Mouse (Mus musculus) forebrain, embryonic 16.5 days (tissue): ENCODE results near the gene Prkce. TPM values are rescaled to one million over a fixed set of nuclear protein-coding genes. Genes with fewer than 3 reads are reported as not detected.

Experiments used
- ATAC-seq: fragments of 200-750 bp; cut with Nextera tagmentation; 2 replicates; pipeline ENCODE4 v1.8.0; 2017; ENCODE audit warnings: mild to moderate bottlenecking, moderate library complexity
- H3K27ac ChIP-seq: fragments of 300-500 bp; sonication (generic); 2 replicates; pipeline ENCODE4 v1.5.1; 2014; ENCODE audit warnings: low read length, control low read depth
- H3K27me3 ChIP-seq: fragments of 300-500 bp; sonication (generic); replicated peaks from 2 replicates; pipeline ENCODE4 v1.6.1; 2014; ENCODE audit warnings: low read length; ENCODE audit not compliant: control insufficient read depth, insufficient read depth
- H3K36me3 ChIP-seq: fragments of 300-500 bp; sonication (generic); 2 replicates; pipeline ENCODE4 v1.6.1; 2014; ENCODE audit not compliant: control insufficient read depth, insufficient read depth
- H3K4me1 ChIP-seq: fragments of 300-500 bp; sonication (generic); replicated peaks from 2 replicates; pipeline ENCODE4 v1.6.1; 2014; ENCODE audit warnings: low read length; ENCODE audit not compliant: control insufficient read depth, insufficient read depth
- H3K4me2 ChIP-seq: fragments of 300-500 bp; sonication (generic); 2 replicates; pipeline ENCODE4 v1.6.1; 2014; ENCODE audit warnings: mild to moderate bottlenecking, low read length, control low read depth
- H3K4me3 ChIP-seq: fragments of 300-500 bp; sonication (generic); replicated peaks from 2 replicates; pipeline ENCODE4 v1.5.1; 2014; ENCODE audit warnings: mild to moderate bottlenecking, low read length, control low read depth
- H3K9ac ChIP-seq: fragments of 300-500 bp; sonication (generic); replicated peaks from 2 replicates; pipeline ENCODE4 v1.6.1; 2014; ENCODE audit warnings: low read depth, low read length, control low read depth
- H3K9me3 ChIP-seq: fragments of 300-500 bp; sonication (generic); 2 replicates; pipeline ENCODE4 v1.6.1; 2016; ENCODE audit warnings: low read length; ENCODE audit not compliant: control insufficient read depth
- WGBS: fragments of 180-500 bp; shearing (Covaris S2); extraction: QIAGEN DNeasy Blood & Tissue Kit; methylation state at CpG from one replicate; pipeline ENCODE4 v1.1.7; 2014; 5-methylcytosine and 5-hydroxymethylcytosine counted together
- polyA plus RNA-seq: library from polyadenylated mRNA; unstranded; fragments of >200 nt; fragmentation: Nextera tagmentation; extraction: Ambion mirVana; gene quantifications from 2 replicates; pipeline ENCODE4 v1.2.1, GENCODE M21; 2015

Prkce gene
- polyA plus RNA-seq, 1 experiment from 2014 or later = 42.9 TPM

DNA sequence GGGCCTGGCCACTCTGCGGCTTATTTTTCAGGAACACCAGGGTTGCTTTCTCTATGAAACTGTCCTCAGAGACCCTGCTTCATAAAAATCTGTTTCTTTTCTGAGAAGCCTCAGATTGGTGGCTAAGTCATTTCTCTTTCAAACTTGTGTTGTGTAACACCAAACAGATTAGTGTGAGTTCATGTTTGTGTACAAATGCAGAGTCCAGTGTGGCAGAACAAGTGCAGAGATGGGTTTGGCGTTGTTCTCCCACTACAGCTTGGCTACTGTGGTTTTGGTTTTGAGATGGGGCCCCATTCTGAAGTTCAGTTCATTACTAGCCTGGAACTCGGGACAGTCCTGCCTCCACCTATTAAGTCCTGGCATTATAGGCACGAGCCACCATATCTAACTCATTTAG is 329.7 kb downstream of the Prkce start:
- Histone ChIP-seq H3K9ac (no peak overlapping the region), H3K9me3 (no peaks in the 10 kb centered on the region), H3K36me3 (peaks cover 2% of the 10 kb centered on the region; the same call in 1 of the 2 replicates), H3K27me3 (no peaks in the 10 kb centered on the region), H3K27ac (no peak overlapping the region), H3K4me2 (no peak overlapping the region), H3K4me3 (no peak overlapping the region), H3K4me1 (no peaks in the 10 kb centered on the region)
- 90% methylated on average over 4 of the region's 4 CpGs for WGBS
- ATAC-seq = no peak

DNA sequence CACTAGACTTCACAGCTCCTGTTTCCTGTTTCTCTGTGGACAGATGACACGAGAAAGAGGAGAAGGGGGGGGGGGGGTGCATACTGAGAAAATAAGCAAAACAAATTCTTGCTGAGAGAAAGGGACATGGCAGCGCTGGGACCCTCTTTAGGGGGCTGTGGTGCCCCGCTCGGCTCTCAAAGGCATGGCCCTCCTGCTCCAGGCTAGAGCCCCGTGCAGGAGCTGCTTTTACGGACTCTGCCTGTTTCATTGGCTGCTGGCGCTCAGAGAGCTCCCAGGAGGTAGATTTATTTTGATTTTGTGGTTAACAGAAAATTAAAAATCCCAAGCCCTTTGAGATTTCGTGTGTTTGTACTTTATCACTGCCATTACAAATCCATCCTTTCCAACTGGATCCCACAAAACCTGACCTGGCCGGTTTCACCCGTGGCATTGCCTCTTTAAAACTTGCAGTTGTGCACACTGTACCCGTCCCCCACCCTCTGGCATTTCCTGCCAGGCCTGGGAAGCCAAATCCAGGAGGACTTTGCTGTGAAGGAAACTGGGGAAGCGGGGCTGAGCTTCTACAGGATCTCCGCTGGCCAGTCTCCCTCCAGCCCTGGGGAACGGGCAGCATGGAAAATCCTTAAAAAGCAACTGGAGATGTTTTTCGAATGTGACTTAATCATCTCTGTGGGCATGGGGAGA is 331.9 kb downstream of the Prkce start:
- WGBS = 78% methylated on average over 15 of the region's 15 CpGs
- no peak overlapping the region for H3K4me3 ChIP-seq
- H3K36me3 ChIP-seq = no peaks in the 10 kb centered on the region
- no peak overlapping the region for H3K4me2 ChIP-seq
- ATAC-seq = no peak
- H3K27me3 ChIP-seq = no peaks in the 10 kb centered on the region
- no peaks in the 10 kb centered on the region for H3K9me3 ChIP-seq
- no peak overlapping the region for H3K27ac ChIP-seq
- H3K4me1 ChIP-seq = no peaks in the 10 kb centered on the region
- H3K9ac ChIP-seq = no peak overlapping the region

DNA sequence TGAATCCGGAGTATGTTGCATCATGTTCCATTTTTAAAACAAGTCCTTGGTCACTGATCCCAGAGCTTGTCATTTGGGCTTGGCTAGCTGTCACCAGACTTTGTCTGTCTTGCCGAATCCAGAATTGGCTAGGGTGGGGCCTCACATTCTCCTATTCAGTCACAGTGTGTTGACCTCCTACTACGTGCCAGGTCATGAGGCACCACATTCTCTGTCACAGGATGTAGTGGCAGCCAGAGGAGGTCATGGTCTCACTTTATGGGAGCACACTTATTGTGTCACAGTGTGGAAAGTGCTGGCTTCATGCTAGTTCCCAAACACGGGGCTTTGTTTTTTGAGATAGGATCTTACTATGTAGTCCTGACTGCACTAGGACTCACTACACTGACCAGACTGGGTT is 333.8 kb downstream of the Prkce start:
- no peaks in the 10 kb centered on the region for H3K9me3 ChIP-seq
- no peak overlapping the region for H3K9ac ChIP-seq
- no peaks in the 10 kb centered on the region for H3K36me3 ChIP-seq
- ATAC-seq = no peak
- no peaks in the 10 kb centered on the region for H3K27me3 ChIP-seq
- no peaks in the 10 kb centered on the region for H3K4me1 ChIP-seq
- 93% methylated on average over 4 of the region's 4 CpGs for WGBS
- no peak overlapping the region for H3K27ac ChIP-seq
- no peak overlapping the region for H3K4me3 ChIP-seq
- no peak overlapping the region for H3K4me2 ChIP-seq

DNA sequence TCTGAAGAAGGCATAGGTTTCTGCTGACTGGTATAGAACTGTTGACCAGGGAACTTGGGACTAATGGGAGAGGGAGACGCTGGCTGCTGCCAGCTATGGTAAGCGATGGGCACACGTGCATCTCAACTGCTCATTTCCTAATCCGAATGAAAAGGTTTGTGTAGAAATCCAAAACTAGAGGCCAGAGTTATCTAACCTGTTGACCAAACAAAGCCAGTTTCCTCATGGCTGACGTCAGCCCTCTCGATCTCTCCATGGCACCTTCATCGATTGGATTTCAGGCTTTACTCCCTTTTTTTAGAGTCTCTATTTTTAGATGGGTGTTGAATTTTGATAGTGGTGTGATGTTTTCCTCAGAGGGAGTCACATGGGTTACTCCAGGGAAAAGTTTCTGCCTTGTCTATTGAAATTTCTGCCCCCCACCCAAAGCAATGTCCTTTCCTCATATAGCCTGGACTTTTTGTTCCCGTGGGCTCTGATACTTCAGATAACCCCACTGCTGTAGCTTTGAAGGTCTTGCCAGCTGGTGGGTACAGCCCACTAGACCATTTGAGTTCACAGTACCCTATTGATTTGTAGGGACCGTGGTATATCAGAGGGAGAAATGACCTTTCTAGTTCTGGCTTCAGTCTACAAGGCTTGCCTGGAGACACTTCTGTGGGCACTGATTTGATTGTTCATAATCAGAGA is 335.8 kb downstream of the Prkce start:
- ATAC-seq = no peak
- no peak overlapping the region for H3K9ac ChIP-seq
- H3K27me3 ChIP-seq = no peaks in the 10 kb centered on the region
- H3K36me3 ChIP-seq = no peaks in the 10 kb centered on the region
- H3K4me2 ChIP-seq = no peak overlapping the region
- WGBS = 96% methylated on average over 9 of the region's 9 CpGs
- H3K27ac ChIP-seq = no peak overlapping the region
- no peaks in the 10 kb centered on the region for H3K9me3 ChIP-seq
- no peak overlapping the region for H3K4me3 ChIP-seq
- no peaks in the 10 kb centered on the region for H3K4me1 ChIP-seq

DNA sequence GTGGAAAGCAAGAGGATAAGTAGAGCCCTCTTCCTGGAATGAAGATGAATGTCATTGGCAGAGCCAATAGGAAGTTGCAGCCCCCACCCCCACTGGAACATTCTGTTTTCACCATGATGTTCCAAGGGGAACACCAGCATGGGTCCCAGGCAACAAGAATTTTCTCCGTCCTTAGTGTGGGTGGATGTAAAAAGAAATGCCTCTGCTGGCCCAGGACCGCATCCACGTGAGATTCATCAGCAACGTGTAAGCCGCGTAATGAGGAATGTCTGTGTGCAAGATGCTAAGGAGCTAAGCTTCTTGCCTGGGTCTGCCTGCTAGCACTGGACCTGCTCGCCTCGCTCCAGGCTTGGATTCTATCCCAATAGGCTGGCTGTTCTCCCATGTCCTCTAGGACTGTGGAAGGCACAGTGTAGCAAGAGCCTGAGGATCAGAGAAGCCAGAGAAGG is 337.6 kb downstream of the Prkce start, which contains the start of gene Gm10309:
Gene Gm10309 (minus strand): TSS at position 50 of the 449 bp plus-strand sequence.
- whole genome bisulfite sequencing = 93% methylated on average over 8 of the region's 8 CpGs
- Histone ChIP-seq H3K4me1 (no peaks in the 10 kb centered on the region), H3K9ac (no peak within 1 kb of the TSS), H3K4me3 (no peak within 1 kb of the TSS), H3K27ac (no peak within 1 kb of the TSS), H3K4me2 (no peak within 1 kb of the TSS), H3K36me3 (no peaks in the 10 kb centered on the region), H3K27me3 (no peaks in the 10 kb centered on the region), H3K9me3 (no peaks in the 10 kb centered on the region)
- ATAC-seq = no peak

DNA sequence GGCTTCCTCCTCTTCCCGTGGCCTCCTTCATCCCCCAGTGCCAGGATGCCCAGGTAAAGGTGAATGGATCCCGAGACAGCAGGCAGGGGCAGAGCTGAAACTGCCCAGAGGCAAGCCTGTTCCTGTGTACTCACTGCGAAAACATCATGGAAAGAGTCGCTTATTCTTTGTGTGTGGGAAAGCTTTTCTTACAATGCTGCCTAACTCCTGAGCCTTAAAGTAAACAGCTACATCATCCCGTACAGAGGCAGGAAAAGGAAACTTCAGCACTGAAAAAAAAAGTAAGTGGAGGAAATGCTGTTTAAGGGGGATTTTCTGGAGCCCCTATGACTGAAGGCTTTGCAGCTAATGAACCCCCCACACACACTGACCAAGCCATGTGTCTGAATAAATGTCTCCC is 339.3 kb downstream of the Prkce start:
- Histone ChIP-seq H3K27ac (no peak overlapping the region), H3K36me3 (no peaks in the 10 kb centered on the region), H3K4me2 (no peak overlapping the region), H3K9me3 (no peaks in the 10 kb centered on the region), H3K27me3 (no peaks in the 10 kb centered on the region), H3K9ac (no peak overlapping the region), H3K4me3 (no peak overlapping the region), H3K4me1 (no peaks in the 10 kb centered on the region)
- WGBS = 87% methylated on average over 5 of the region's 5 CpGs
- no peak for ATAC-seq

DNA sequence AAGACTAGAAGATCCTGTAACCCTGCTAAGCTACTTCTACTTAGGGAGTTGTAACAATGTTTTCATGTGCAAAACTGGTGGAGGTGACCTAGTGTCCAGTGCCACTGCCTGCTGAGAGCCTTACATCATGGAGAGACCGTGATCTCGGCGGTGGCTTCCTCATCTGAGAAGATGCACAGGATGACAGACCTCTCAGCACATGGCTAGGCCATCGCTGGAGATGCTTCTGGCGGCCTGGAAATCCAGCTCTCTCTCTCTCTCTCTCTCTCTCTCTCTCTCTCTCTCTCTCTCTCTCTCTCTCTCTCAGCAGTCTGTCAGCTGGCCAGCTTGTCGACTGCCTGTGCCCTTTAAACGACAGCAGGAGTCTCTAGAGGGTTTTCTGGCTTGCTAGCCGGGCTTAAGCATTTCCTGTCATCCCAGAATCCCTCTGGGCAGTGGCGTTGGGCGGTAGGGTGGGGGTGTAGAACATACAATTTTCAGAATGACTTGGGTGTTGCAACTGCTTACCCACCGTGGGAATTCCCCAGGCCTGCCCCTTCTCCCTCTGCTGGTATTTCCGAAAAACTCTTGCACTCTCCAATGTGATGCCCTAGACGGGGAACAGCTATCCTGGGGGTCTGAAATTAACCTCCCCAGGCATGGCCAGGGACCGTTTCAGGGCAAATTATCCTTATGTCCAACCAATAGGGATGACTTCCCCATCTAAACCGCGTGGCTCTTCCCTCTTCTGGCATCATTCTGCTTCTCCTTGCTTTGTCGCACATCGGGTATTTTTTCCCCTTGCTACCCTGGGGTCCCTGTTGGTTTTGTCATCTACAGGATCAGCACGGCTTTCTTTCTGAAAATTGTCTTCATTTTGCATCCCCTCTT is 340.0 kb downstream of the Prkce start:
- WGBS = 76% methylated on average over 19 of the region's 19 CpGs
- no peaks in the 10 kb centered on the region for H3K36me3 ChIP-seq
- H3K27me3 ChIP-seq = no peaks in the 10 kb centered on the region
- H3K4me3 ChIP-seq = no peak overlapping the region
- H3K27ac ChIP-seq = no peak overlapping the region
- no peak overlapping the region for H3K4me2 ChIP-seq
- H3K9me3 ChIP-seq = no peaks in the 10 kb centered on the region
- no peak overlapping the region for H3K9ac ChIP-seq
- no peaks in the 10 kb centered on the region for H3K4me1 ChIP-seq
- ATAC-seq = no peak

DNA sequence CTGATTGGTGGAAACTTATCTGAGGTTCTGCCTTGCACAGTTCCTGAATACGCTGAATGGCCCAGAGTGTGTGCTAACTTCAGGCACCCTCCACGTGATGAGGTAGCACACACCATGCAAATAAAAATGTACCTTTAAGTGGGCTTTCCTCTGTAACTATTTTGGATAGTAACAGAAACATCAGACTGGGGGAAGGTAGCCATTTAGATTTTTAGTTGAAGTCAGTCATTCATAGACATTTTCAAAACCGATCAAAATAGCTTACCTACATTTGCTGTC is 340.6 kb downstream of the Prkce start:
- ATAC-seq = no peak
- no peak overlapping the region for H3K9ac ChIP-seq
- no peak overlapping the region for H3K4me2 ChIP-seq
- H3K27ac ChIP-seq = no peak overlapping the region
- H3K4me1 ChIP-seq = no peaks in the 10 kb centered on the region
- no peaks in the 10 kb centered on the region for H3K27me3 ChIP-seq
- 88% methylated on average over 3 of the region's 3 CpGs for whole genome bisulfite sequencing
- no peak overlapping the region for H3K4me3 ChIP-seq
- no peaks in the 10 kb centered on the region for H3K36me3 ChIP-seq
- H3K9me3 ChIP-seq = no peaks in the 10 kb centered on the region

DNA sequence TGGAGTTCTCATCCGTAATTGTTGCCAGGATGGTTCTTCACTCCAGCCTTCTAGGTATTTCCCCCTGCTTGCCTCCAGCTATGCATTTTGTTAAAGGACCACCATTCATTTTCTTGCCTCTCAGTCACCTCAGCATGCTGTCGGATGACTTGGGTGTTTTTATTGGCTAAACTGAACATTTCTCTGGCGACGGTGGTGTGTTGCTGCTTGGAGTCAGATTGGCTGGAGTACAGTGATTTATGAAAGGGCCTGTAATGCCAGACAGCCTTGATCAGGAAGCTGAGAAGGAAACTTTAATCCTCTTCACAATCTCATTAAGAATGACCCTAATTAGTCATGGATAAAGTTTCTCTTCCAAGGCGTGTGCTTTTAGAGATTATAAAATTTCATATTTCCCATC is 342.3 kb downstream of the Prkce start:
- no peaks in the 10 kb centered on the region for H3K4me1 ChIP-seq
- H3K27ac ChIP-seq = no peak overlapping the region
- no peaks in the 10 kb centered on the region for H3K36me3 ChIP-seq
- H3K4me3 ChIP-seq = no peak overlapping the region
- no peak overlapping the region for H3K9ac ChIP-seq
- WGBS = 78% methylated on average over 5 of the region's 5 CpGs
- no peaks in the 10 kb centered on the region for H3K27me3 ChIP-seq
- ATAC-seq = no peak
- H3K9me3 ChIP-seq = no peaks in the 10 kb centered on the region
- H3K4me2 ChIP-seq = no peak overlapping the region
